Comparison of ENCODE assay signal across 8 mouse cellular contexts in genomic region chr7:48790117-48790516, GRCm38 (mm10). TPM values are rescaled to one million over a fixed set of nuclear protein-coding genes. Genes with fewer than 3 reads are reported as not detected.
DNase-seq lines count a peak whose midpoint lies in the region; ATAC-seq lines count a peak whose summit lies in the region.
"Had no signal": no experiment of that assay in that cellular context is flagged by ENCODE, and none has a peak within 500 bp of the region (broad histone marks: within the 10 kb centered on the region; RNA-seq: fewer than 3 reads in every experiment).

No protein-coding gene starts in this region.

- H3K36me3 ChIP-seq in lung, embryonic 16.5 days (ENCODE audit: control insufficient read depth, insufficient read depth, low read length): no peaks in the 10 kb centered on the region
- H3K36me3 ChIP-seq in embryonic facial prominence, embryonic 15.5 days: no peaks in the 10 kb centered on the region
- no peaks in the 10 kb centered on the region for H3K36me3 ChIP-seq in liver, embryonic 16.5 days (ENCODE audit: control insufficient read depth, insufficient read depth)
- H3K36me3 ChIP-seq in stomach, embryonic 16.5 days (ENCODE audit: control insufficient read depth, insufficient read depth, low read length): no peaks in the 10 kb centered on the region

- ATAC-seq in lung, embryonic 16.5 days (ENCODE audit: low read depth): no peak
- ATAC-seq in embryonic facial prominence, embryonic 15.5 days (ENCODE audit: insufficient number of reproducible peaks, low FRiP score, low TSS enrichment, low read depth): no peak
- ATAC-seq in liver, embryonic 16.5 days (ENCODE audit: low read depth): no peak
- ATAC-seq in stomach, embryonic 16.5 days (ENCODE audit: insufficient read depth, low FRiP score): no peak

- no peaks in the 10 kb centered on the region for H3K9me3 ChIP-seq in lung, embryonic 16.5 days (ENCODE audit: control insufficient read depth, low read length)
- no peaks in the 10 kb centered on the region for H3K9me3 ChIP-seq in embryonic facial prominence, embryonic 15.5 days (replicated peaks)
- H3K9me3 ChIP-seq in liver, embryonic 16.5 days (replicated peaks; ENCODE audit: control insufficient read depth, low read length): no peaks in the 10 kb centered on the region
- H3K9me3 ChIP-seq in stomach, embryonic 16.5 days (replicated peaks; ENCODE audit: control insufficient read depth, low read length): no peaks in the 10 kb centered on the region

- no peak for DNase-seq in lung, postnatal 14 days
- no peak for DNase-seq in ovary, postnatal 36 days (ENCODE audit: low spot score)
- no peak for DNase-seq in spleen, adult 18-20 months
- DNase-seq: adrenal gland, postnatal 10 days had no signal

- 62% methylated on average over 4 of the region's 4 CpGs for WGBS in lung, embryonic 16.5 days
- 60% methylated on average over 4 of the region's 4 CpGs for WGBS in embryonic facial prominence, embryonic 15.5 days
- WGBS in liver, embryonic 16.5 days (ENCODE audit: insufficient replicate concordance): 59% methylated on average over 4 of the region's 4 CpGs
- 75% methylated on average over 4 of the region's 4 CpGs for WGBS in stomach, embryonic 16.5 days

- H3K9ac ChIP-seq in lung, embryonic 16.5 days (ENCODE audit: low read length): no peak overlapping the region
- H3K9ac ChIP-seq in embryonic facial prominence, embryonic 15.5 days: no peak overlapping the region
- H3K9ac ChIP-seq in liver, embryonic 16.5 days (ENCODE audit: low read depth, low read length): no peak overlapping the region
- H3K9ac ChIP-seq in stomach, embryonic 16.5 days (ENCODE audit: low read length): peak overlapping the region; percentile 44; the same call in 1 of the 2 replicates

- no peaks in the 10 kb centered on the region for H3K27me3 ChIP-seq in lung, embryonic 16.5 days (ENCODE audit: control insufficient read depth, insufficient read depth, low read depth, low read length)
- H3K27me3 ChIP-seq in embryonic facial prominence, embryonic 15.5 days: no peaks in the 10 kb centered on the region
- no peaks in the 10 kb centered on the region for H3K27me3 ChIP-seq in liver, embryonic 16.5 days (ENCODE audit: control insufficient read depth, insufficient read depth, low read depth, low read length)
- H3K27me3 ChIP-seq in stomach, embryonic 16.5 days (ENCODE audit: control insufficient read depth, insufficient read depth, low read length): no peaks in the 10 kb centered on the region

- H3K4me2 ChIP-seq in lung, embryonic 16.5 days (ENCODE audit: low read depth, low read length): peak overlapping the region; percentile 4; the same call in 1 of the 2 replicates
- H3K4me2 ChIP-seq in embryonic facial prominence, embryonic 15.5 days (replicated peaks): 0 out of 2 replicates have a peak overlapping the region, but pooled peaks have one; percentile 6
- peak overlapping the region; percentile 92; the same call in 1 of the 2 replicates for H3K4me2 ChIP-seq in liver, embryonic 16.5 days (ENCODE audit: low read depth, low read length)
- H3K4me2 ChIP-seq in stomach, embryonic 16.5 days (ENCODE audit: low read depth, low read length): peak overlapping the region; percentile 67

- H3K4me1 ChIP-seq in lung, embryonic 16.5 days (replicated peaks; ENCODE audit: control insufficient read depth, insufficient read depth, low read length): peaks cover 9% of the 10 kb centered on the region
- H3K4me1 ChIP-seq in embryonic facial prominence, embryonic 15.5 days: peaks cover 14% of the 10 kb centered on the region; the same call in 1 of the 2 replicates
- peaks cover 14% of the 10 kb centered on the region for H3K4me1 ChIP-seq in liver, embryonic 16.5 days (ENCODE audit: control insufficient read depth, low read depth, low read length)
- H3K4me1 ChIP-seq in stomach, embryonic 16.5 days (ENCODE audit: control insufficient read depth, insufficient read depth, low read length): 0 out of 2 replicates have a peak, but pooled peaks cover 9% of the 10 kb centered on the region

- H3K4me3 ChIP-seq in lung, embryonic 16.5 days (ENCODE audit: low read length): no peak overlapping the region
- no peak overlapping the region for H3K4me3 ChIP-seq in embryonic facial prominence, embryonic 15.5 days (replicated peaks)
- no peak overlapping the region for H3K4me3 ChIP-seq in liver, embryonic 16.5 days (ENCODE audit: low read depth, low read length)
- peak overlapping the region; percentile 28 for H3K4me3 ChIP-seq in stomach, embryonic 16.5 days (replicated peaks; ENCODE audit: low read length)

- no peak overlapping the region for H3K27ac ChIP-seq in lung, embryonic 16.5 days (ENCODE audit: low read length)
- no peak overlapping the region for H3K27ac ChIP-seq in embryonic facial prominence, embryonic 15.5 days (replicated peaks)
- H3K27ac ChIP-seq in liver, embryonic 16.5 days (ENCODE audit: low read length): no peak overlapping the region
- 0 out of 2 replicates have a peak overlapping the region, but pooled peaks have one; percentile 32 for H3K27ac ChIP-seq in stomach, embryonic 16.5 days (ENCODE audit: low read length)

RNA-seq across cellular contexts. Expression of gene Zdhhc13, which starts 1.3 kb away (rescaled TPM):
- 25.1 and 27.2 TPM in 2 replicates for polyA plus RNA-seq in lung, embryonic 16.5 days (2015; fragmentation: Nextera tagmentation; extraction: Ambion mirVana)
- 29.9 and 33.7 TPM in 2 replicates for polyA plus RNA-seq in embryonic facial prominence, embryonic 15.5 days (2015; fragmentation: Nextera tagmentation; extraction: Ambion mirVana)
- polyA plus RNA-seq in liver, embryonic 16.5 days (2015; fragmentation: Nextera tagmentation; extraction: Ambion mirVana): 9.1 and 9.6 TPM in 2 replicates
- polyA plus RNA-seq in stomach, embryonic 16.5 days (2015; fragmentation: Nextera tagmentation; extraction: Ambion mirVana): 43.3 and 48.4 TPM in 2 replicates

RNA-seq across cellular contexts. Expression of gene Csrp3, which starts 57.7 kb away (rescaled TPM):
- 56.4 and 71.6 TPM in 2 replicates for polyA plus RNA-seq in lung, embryonic 16.5 days (2015; fragmentation: Nextera tagmentation; extraction: Ambion mirVana)
- 101 and 131 TPM in 2 replicates for polyA plus RNA-seq in embryonic facial prominence, embryonic 15.5 days (2015; fragmentation: Nextera tagmentation; extraction: Ambion mirVana)
- polyA plus RNA-seq in liver, embryonic 16.5 days (2015; fragmentation: Nextera tagmentation; extraction: Ambion mirVana): 3.0 and 7.2 TPM in 2 replicates
- 1.7 and 35.0 TPM in 2 replicates for polyA plus RNA-seq in stomach, embryonic 16.5 days (2015; fragmentation: Nextera tagmentation; extraction: Ambion mirVana)

Comparison
In these comparisons a context has a peak if more than half of its experiments do, and no peak if none do; other contexts are left out.
1. H3K4me2 ChIP-seq: peak in every context shown above with its lines; median percentile 92 in liver, embryonic 16.5 days; 67 in stomach, embryonic 16.5 days; 6 in embryonic facial prominence, embryonic 15.5 days; 4 in lung, embryonic 16.5 days.